Mouse (Mus musculus) stomach, embryonic 14.5 days (tissue): ENCODE data around the gene Tshr. TPM values are rescaled to one million over a fixed set of nuclear protein-coding genes. Genes with fewer than 3 reads are reported as not detected.

ENCODE experiments used
- ATAC-seq: fragments of 200-750 bp; cut with Nextera tagmentation; 2 replicates; pipeline ENCODE4 v1.8.0; 2017; ENCODE audit warnings: low read depth, moderate TSS enrichment; ENCODE audit not compliant: insufficient number of reproducible peaks, insufficient read depth, low FRiP score
- H3K27ac ChIP-seq: fragments of 300-500 bp; sonication (generic); 2 replicates; pipeline ENCODE4 v1.5.1; 2014; ENCODE audit warnings: mild to moderate bottlenecking, low read length, moderate library complexity, mixed read lengths
- H3K27me3 ChIP-seq: fragments of 300-500 bp; sonication (generic); 2 replicates; pipeline ENCODE4 v1.6.1; 2014; ENCODE audit warnings: low read length, control low read depth, mixed read lengths; ENCODE audit not compliant: control insufficient read depth, insufficient read depth
- H3K36me3 ChIP-seq: fragments of 300-500 bp; sonication (generic); 2 replicates; pipeline ENCODE4 v1.6.1; 2014; ENCODE audit warnings: mild to moderate bottlenecking, control low read depth, low read length, moderate library complexity, mixed read lengths; ENCODE audit not compliant: control insufficient read depth, insufficient read depth
- H3K4me1 ChIP-seq: fragments of 300-500 bp; sonication (generic); 2 replicates; pipeline ENCODE4 v1.6.1; 2014; ENCODE audit warnings: low read length, control low read depth, mixed read lengths; ENCODE audit not compliant: control insufficient read depth, insufficient read depth
- H3K4me2 ChIP-seq: fragments of 300-500 bp; sonication (generic); replicated peaks from 2 replicates; pipeline ENCODE4 v1.6.1; 2014; ENCODE audit warnings: low read depth, low read length, control low read depth
- H3K4me3 ChIP-seq: fragments of 300-500 bp; sonication (generic); 2 replicates; pipeline ENCODE4 v1.5.1; 2014; ENCODE audit warnings: low read depth, low read length, control low read depth
- H3K9ac ChIP-seq: fragments of 300-500 bp; sonication (generic); replicated peaks from 2 replicates; pipeline ENCODE4 v1.6.1; 2014; ENCODE audit warnings: low read depth, mild to moderate bottlenecking, control low read depth, low read length, moderate library complexity, mixed read lengths
- H3K9me3 ChIP-seq: fragments of 300-500 bp; sonication (generic); 2 replicates; pipeline ENCODE4 v1.6.1; 2016; ENCODE audit warnings: low read depth, low read length, control low read depth; ENCODE audit not compliant: control insufficient read depth
- WGBS: fragments of 180-500 bp; shearing (Covaris S2); extraction: QIAGEN DNeasy Blood & Tissue Kit; methylation state at CpG from one replicate; pipeline ENCODE4 v1.1.7; 2014; 5-methylcytosine and 5-hydroxymethylcytosine counted together
- polyA plus RNA-seq: library from polyadenylated mRNA; unstranded; fragments of >200 nt; fragmentation: Nextera tagmentation; extraction: Ambion mirVana; gene quantifications from 2 replicates; pipeline ENCODE4 v1.2.1, GENCODE M21; 2014

Gene Tshr
- polyA plus RNA-seq, 1 experiment from 2014 or later = 0.56 TPM

DNA sequence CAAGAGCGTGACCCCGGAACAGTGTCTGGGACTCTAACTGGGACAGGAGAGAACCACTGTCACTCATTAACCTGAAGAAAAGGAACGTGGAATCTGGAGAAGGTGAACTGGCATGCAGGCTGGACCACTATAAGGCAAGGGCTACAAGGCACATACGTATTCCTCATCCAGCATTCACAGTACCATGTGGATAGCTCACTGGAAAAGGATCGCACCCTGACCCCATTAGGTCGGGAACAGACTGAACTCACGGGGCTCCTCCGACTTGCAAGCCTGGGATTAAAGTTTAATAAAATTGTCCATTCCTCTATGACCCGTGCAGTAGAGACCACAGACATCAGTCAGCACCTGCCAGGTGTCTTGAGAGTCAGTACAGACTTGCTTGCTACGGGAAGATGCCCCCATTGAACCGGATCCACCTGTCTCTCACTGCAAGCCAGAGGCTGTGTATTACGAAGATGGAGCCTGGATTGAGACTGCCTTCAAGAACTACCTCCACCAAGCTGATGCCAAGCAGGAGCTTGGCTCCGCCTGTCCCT, 97.9 kb downstream of the Tshr start:
- WGBS = 89% methylated on average over 13 of the region's 13 CpGs
- no peaks in the 10 kb centered on the region for H3K4me1 ChIP-seq
- no peak for ATAC-seq
- H3K27me3 ChIP-seq = no peaks in the 10 kb centered on the region
- H3K36me3 ChIP-seq = no peaks in the 10 kb centered on the region
- H3K4me3 ChIP-seq = no peak overlapping the region
- H3K9ac ChIP-seq = no peak overlapping the region
- no peaks in the 10 kb centered on the region for H3K9me3 ChIP-seq
- H3K4me2 ChIP-seq = no peak overlapping the region
- no peak overlapping the region for H3K27ac ChIP-seq

DNA sequence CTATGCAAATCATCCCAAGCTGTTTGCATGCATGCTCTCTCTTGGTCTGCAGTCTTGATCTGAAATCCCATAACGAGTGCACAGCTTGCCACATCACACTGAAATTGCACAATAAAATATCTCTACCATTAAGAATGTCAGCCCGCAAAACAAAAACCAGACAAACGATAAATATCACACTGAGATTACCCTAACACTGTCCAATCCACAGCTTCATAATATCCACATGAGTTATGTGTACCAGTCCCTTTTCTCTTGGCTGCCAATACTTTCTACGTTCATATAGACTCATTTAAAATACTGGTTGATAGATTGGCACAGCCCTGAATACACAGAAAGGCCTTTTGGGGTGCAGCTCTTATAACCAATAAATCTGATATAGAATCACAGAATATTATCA, 102.0 kb downstream of the Tshr start:
- H3K4me2 ChIP-seq = no peak overlapping the region
- no peaks in the 10 kb centered on the region for H3K9me3 ChIP-seq
- 85% methylated on average over 4 of the region's 4 CpGs for WGBS
- no peak overlapping the region for H3K4me3 ChIP-seq
- H3K9ac ChIP-seq = no peak overlapping the region
- no peaks in the 10 kb centered on the region for H3K36me3 ChIP-seq
- no peak for ATAC-seq
- no peak overlapping the region for H3K27ac ChIP-seq
- no peaks in the 10 kb centered on the region for H3K4me1 ChIP-seq
- no peaks in the 10 kb centered on the region for H3K27me3 ChIP-seq

- H3K4me3 ChIP-seq = no peak overlapping the region
- WGBS = 27% methylated on average over 3 of the region's 3 CpGs
- no peaks in the 10 kb centered on the region for H3K36me3 ChIP-seq
- H3K4me2 ChIP-seq = no peak overlapping the region
- no peaks in the 10 kb centered on the region for H3K4me1 ChIP-seq
- no peaks in the 10 kb centered on the region for H3K27me3 ChIP-seq
- no peak overlapping the region for H3K9ac ChIP-seq
- no peaks in the 10 kb centered on the region for H3K9me3 ChIP-seq
- H3K27ac ChIP-seq = no peak overlapping the region
- ATAC-seq = no peak
These were observed 104.0 kb downstream of the Tshr start for GRCm38 (mm10) chr12:91488406-91488805.

GRCm38 (mm10) chr12:91495497-91496225, 111.3 kb downstream of the Tshr start:
- Histone ChIP-seq H3K9ac (no peak overlapping the region), H3K4me3 (no peak overlapping the region), H3K4me2 (0 out of 2 replicates have a peak overlapping the region, but pooled peaks have one; percentile 2), H3K27me3 (no peaks in the 10 kb centered on the region), H3K27ac (no peak overlapping the region), H3K9me3 (no peaks in the 10 kb centered on the region), H3K4me1 (no peaks in the 10 kb centered on the region), H3K36me3 (no peaks in the 10 kb centered on the region)
- ATAC-seq = no peak
- 41% methylated on average over 10 of the region's 11 CpGs for WGBS

DNA sequence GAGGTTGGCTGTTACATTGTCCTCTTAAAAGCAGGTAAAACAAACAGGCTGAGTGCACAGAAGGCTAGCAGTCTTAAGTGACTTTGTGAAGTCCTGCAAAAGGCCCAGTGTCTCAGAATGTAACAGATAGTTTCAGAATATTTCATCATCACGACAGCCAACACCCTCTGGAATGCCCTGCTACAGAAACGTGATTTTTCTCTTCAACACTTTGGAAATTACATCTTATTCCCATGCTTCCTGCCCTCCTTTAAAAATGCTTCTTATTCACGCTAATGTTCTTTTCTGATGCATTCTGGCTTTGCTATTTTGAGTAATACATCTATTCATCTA, 111.8 kb downstream of the Tshr start:
- no peak for ATAC-seq
- Histone ChIP-seq H3K4me3 (no peak overlapping the region), H3K4me2 (0 out of 2 replicates have a peak overlapping the region, but pooled peaks have one; percentile 2), H3K9ac (no peak overlapping the region), H3K36me3 (no peaks in the 10 kb centered on the region), H3K9me3 (no peaks in the 10 kb centered on the region), H3K27me3 (no peaks in the 10 kb centered on the region), H3K4me1 (no peaks in the 10 kb centered on the region), H3K27ac (no peak overlapping the region)
- 35% methylated on average over 3 of the region's 3 CpGs for WGBS

- Histone ChIP-seq H3K9me3 (no peaks in the 10 kb centered on the region), H3K27ac (no peak overlapping the region), H3K4me3 (no peak overlapping the region), H3K36me3 (no peaks in the 10 kb centered on the region), H3K4me1 (no peaks in the 10 kb centered on the region), H3K4me2 (no peak overlapping the region), H3K9ac (no peak overlapping the region), H3K27me3 (no peaks in the 10 kb centered on the region)
- ATAC-seq = no peak
- WGBS = 82% methylated on average over 2 of the region's 2 CpGs
These were observed 116.1 kb downstream of the Tshr start for GRCm38 (mm10) chr12:91500475-91500874.

- no peak overlapping the region for H3K4me3 ChIP-seq
- H3K9me3 ChIP-seq = no peaks in the 10 kb centered on the region
- 70% methylated on average over 3 of the region's 3 CpGs for WGBS
- no peak overlapping the region for H3K9ac ChIP-seq
- no peak for ATAC-seq
- H3K27ac ChIP-seq = no peak overlapping the region
- no peak overlapping the region for H3K4me2 ChIP-seq
- no peaks in the 10 kb centered on the region for H3K4me1 ChIP-seq
- no peaks in the 10 kb centered on the region for H3K36me3 ChIP-seq
- no peaks in the 10 kb centered on the region for H3K27me3 ChIP-seq
These were observed 127.4 kb downstream of the Tshr start for GRCm38 (mm10) chr12:91511766-91512165.

DNA sequence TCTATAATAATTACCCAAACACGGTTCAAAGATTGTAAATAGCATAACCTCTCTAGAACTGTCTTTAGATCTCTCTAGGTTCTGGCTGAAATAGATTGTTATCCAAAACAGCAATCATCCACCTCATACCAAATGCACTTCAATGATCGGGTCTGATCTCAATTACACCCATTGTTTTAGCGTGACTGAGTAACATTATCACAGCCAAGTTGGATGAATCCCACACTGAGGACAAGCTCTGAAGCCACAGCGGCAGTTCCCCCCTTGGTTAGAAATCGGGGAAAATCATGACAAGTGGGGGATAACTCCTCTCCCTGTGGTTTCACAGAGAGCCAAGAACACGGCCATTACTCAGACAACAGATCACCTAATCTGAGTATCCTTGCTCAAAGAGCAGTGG, 129.6 kb downstream of the Tshr start:
- no peak overlapping the region for H3K27ac ChIP-seq
- no peaks in the 10 kb centered on the region for H3K4me1 ChIP-seq
- no peak overlapping the region for H3K4me3 ChIP-seq
- no peak for ATAC-seq
- WGBS = 84% methylated on average over 6 of the region's 6 CpGs
- H3K9me3 ChIP-seq = no peaks in the 10 kb centered on the region
- no peak overlapping the region for H3K4me2 ChIP-seq
- H3K36me3 ChIP-seq = no peaks in the 10 kb centered on the region
- no peak overlapping the region for H3K9ac ChIP-seq
- H3K27me3 ChIP-seq = no peaks in the 10 kb centered on the region

DNA sequence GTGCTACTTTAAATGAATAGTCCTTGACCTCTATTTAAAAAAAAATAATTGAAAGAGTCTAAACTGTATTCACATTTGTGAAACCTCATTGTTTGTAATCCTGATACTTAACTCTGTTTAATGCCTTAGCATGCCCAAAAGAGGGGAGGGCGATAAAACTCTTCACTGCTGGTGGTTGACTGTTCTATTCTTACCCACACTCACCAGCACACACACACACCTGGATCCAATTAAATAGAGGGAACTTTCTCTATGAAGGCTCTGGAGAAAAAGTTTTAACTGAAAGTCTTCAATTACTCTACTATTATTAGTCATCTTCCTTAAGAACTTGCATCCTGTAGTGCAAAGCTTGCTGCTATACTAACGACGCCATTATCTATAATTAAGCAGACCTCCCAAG, 133.4 kb downstream of the Tshr start:
- Histone ChIP-seq H3K36me3 (no peaks in the 10 kb centered on the region), H3K4me2 (no peak overlapping the region), H3K4me3 (no peak overlapping the region), H3K4me1 (no peaks in the 10 kb centered on the region), H3K9ac (no peak overlapping the region), H3K27ac (no peak overlapping the region), H3K27me3 (no peaks in the 10 kb centered on the region), H3K9me3 (no peaks in the 10 kb centered on the region)
- ATAC-seq = no peak
- 64% methylated on average over 3 of the region's 3 CpGs for WGBS
